Mouse (Mus musculus) R1 (cell line): ENCODE measurements at regions not wholly inside any gene's neighbourhood (a gene's known extent, or its start where the extent isn't known, plus 50 kb on each side); places are given as distances from the start of the nearest gene placed in this dataset.

Experiments
- DNase-seq: peaks from one replicate; pipeline ENCODE4 v3.0.0-alpha.2; 2018; ENCODE audit warnings: low read depth, low spot score

DNA sequence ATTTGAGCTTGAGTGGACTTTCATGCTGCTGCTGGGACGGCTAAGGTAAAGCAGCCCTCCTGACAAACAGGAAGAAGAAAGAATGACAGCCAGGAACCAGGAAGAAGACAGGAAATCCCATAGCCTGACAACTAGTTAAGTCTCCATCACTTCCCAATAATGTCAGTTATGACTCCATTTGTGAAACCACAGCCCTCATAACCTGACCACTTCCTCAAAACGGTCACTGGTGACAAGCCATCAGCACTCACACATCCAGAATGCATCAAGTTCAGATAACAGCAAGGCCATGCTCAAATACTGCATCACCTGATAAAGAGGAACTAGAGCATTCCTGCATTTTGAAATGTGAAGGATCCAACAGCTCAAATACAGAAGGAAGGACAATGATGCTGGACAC lies 288.3 kb downstream of the Zfp706 start:
- no peak for DNase-seq

DNA sequence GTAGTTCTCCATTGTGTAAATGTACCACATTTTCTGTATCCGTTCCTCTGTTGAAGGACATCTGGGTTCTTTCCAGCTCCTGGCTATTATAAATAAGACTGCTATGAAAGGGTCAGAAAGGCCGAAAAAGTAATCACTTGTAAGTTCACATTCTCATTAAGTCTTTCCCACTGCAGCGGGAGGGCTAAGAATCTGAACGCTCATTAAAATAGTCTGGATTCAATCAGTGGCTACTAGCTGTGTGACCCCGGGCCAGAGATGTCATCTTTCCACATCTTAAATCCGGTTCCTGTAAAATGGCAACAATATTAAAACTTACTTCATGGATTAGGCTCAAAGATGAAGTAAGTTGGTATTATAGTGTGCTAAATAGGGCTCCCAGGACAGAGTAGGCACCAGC lies 289.7 kb downstream of the Zfp706 start:
- no peak for DNase-seq

DNA sequence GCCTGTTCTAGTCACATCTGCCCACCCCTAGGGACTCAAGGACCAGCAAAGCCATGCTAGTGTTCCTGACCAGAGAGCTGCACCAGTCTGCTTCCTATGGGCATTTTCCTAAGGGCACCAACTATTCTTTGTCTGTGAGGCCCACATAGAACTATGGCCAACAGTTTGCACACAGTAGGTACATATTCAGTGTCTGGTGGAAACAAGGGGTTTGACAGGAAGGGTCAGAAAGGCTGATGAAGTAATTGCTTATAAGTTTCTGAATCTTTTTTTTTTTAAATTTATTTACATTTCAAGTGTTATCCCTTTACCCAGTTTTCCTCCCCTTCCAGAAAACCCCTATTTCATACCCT lies 290.9 kb downstream of the Zfp706 start:
- DNase-seq, result no peak

DNA sequence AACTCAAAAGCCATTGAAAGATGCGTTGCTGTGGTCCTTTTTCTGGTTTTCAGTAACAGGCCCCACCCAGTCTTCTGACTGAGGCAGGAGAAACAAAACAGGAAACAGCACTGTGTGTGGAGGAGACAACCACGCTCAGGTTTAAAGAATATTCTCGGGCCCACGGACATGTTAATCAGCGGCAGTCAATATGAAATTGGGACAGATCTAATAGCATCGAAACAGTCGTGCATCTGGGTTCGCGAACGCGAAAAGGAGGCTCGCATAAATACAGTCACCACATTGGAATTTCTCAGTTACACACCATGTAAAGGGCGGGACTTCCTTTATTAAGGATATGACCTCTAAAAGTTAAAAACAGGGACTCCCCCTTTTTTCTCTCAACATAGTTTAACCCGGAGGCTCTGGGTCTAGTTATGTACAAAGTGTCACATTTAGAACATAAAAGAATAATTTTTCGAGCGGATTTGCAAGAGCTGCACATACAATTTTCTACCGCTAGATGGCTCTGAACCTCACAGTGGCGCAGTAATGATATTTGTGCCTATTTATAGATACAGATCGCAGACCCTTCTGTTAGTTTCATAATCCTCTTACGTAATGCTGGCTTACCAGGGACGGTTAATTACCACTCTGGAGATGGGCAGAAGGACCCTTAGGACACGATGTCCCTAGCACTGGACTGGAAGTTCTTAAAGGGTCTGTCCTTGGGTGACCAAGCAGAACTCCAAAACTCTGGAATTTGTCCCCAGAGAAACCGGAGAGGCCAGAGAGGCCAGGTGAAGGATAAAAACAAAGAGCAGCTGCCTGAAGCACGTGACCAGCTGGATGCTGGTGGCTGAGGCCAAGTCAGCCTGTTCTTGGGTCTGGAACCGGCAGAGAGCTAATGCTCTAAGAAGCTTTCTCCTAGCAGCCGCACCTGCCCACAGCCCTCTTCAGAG lies 291.6 kb downstream of the Zfp706 start:
- DNase-seq, result peak; percentile 61

DNA sequence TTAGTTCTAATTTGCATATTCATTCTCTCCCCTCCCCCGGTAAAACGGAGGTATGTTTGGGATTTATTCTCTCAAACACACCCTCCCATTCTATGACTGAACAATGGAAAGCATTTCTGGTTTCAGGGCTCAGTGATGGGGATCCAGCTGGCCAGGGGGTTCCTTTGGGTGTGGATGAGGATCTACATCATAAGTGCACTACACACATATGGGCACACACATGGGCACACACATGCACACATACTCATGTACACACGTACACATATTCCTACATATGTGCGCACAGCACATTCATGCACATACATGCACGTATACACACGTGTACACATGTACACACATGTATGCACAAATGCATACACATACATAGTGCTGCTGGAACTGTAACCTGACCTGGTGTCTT lies 292.4 kb downstream of the Zfp706 start:
- DNase-seq, result no peak

DNA sequence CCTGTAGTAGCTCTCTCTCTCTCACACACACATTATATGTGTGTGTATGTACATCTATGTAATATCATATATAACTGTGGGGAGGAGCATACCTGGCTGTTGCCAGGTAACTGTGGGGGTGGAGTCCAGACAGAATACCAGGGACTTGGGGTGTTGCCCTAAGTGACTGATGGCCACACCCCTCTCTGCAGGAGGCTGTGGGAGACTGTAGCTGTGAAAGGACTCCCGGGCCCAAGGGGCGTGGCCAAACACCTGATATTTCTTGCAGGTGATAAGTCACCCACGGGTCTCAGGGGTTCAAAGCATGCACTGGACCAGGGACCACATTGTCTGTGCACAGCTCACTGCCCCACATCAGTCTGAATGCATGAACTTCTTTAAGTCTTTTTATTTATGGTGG lies 297.8 kb downstream of the Zfp706 start:
- peak; percentile 75 for DNase-seq

DNA sequence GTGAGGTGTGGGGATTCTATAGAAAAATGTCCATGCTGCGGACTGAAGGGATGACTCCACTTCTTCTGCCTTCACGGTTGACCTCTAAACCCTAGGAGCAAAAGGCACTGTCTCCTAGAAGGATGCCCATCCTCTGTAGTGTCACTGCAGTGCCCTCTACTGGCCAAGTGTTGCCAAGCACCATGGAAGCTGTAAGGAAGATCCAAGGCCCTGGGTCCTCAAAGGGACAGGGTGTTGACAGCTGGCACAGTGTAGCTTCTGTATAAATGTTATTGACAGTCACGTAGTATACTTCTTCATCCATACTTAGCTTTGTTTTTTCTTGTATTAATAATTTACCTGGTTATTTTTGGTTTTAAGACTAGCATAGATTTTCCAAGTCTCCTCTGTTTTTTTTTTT lies 299.1 kb downstream of the Zfp706 start:
- DNase-seq, result peak; percentile 81

DNA sequence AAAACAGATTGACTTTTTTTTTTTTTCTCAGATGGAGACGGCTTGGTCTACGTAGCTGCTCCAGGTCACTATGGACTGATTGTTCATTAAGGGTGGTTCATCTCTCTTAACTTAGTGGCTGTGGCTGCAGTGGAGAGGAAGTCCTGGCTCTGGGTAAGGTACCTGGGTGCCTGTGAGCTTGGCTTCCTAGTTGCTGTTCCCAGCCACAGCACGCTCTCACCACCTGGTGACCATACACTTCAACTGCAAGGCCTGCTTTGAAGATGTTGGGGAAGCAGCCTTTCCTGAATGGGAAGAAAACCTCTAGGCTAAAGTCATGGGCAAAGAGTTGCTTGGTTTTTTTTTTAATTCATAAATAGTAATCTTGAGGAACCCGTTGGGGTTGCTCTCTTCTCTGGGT lies 301.6 kb downstream of the Zfp706 start:
- DNase-seq, result peak; percentile 63

DNA sequence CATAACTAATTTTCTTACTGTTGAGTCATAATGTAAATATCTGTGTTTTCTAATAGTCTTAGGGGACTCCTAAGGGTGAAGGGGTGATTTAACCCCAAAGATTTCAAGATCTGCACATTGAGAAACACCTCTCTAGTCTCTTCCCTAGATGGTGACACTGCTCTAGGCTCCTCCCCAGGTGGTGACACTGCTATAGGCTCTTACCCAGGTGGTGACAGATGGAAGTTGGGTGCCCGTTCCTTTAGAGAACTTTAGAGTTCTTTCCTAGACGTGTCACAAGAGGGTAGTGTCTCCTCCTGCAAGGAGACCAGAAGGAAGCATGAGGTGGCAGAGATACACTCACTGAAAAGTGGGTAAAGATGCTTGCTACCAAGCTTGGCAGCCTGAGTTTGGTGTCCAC lies 302.2 kb downstream of the Zfp706 start:
- no peak for DNase-seq

DNA sequence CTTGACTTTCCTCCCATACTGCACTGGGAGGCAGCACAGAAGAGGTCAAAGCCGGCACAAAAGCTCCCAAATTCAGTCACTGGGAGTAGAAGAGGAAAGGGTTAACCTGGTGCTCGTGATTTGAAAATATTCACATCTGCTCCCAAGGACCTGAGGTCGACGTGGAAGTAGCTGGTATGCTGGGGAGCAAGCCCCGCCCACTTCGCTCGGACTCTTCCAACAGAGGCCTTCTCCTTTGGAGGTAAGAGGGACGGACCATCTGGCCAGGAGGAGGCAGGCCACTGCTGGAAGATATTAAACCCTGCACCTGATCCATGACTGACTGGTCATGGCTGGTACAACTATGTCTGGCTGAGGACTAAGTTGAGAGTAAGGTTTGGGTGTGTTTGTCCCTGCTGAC lies 305.7 kb downstream of the Zfp706 start:
- peak; percentile 75 for DNase-seq

DNA sequence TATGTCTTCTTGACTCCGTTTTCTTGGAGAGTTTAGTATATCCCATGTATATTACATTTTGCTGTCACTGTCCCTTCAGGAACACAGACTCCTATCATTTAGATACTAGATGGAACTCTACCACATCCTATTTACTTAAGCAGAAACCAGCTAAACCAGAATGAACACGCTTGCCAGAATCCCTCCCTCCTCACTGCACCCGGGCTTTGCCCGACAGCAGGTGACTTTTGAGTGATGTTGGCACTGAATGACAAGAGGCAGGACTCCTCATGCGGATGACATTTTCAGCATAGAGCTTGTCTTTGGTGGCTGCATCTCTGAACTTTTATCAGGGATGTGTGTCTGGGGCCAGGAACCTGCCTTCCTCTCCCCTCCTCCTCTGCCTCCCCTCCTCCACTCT lies 307.4 kb downstream of the Zfp706 start:
- no peak for DNase-seq

DNA sequence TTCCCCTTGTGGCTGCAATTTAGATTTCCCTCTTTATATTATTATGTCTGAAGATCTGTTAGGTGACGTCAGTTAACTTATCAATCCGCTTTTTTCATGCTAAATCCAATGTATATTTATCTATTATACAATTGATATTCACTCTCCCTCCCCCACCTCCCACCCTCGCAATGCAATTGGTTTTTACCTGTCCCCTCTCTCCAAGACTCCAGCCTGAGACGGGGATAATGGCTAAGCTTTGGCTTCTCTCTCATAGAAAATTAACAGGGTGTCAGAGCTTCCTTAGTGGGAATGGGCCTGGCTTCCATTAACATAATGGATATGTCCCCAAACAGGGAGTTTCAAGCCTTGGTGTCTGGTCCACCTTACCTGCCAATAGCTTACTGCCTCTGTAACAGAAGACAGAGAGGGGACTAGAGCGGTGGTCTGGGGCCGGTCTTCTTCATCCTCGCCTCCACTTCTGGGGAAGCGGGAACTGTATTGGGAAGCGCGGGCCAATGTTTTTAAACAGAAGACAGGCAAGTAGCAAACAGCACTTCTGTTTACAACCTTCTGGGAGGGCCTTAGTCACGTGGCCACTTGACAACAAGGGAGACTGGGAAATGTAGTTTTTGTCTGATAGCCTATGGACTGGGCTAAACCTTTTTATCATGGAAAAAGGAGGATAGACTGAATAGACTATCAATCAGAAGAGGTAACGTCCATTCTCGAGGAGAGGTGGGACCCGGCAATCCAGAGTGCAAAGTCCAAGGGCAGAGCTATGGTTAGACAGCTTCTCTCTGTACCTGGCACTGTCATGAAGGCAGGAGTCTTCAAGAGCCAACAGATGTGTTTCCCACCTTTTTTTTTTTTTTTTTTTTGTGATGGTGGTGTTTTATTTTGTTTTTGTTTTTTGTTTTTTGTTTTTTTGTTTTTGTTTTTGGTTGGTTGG lies 312.1 kb downstream of the Zfp706 start:
- DNase-seq, result peak; percentile 72

DNA sequence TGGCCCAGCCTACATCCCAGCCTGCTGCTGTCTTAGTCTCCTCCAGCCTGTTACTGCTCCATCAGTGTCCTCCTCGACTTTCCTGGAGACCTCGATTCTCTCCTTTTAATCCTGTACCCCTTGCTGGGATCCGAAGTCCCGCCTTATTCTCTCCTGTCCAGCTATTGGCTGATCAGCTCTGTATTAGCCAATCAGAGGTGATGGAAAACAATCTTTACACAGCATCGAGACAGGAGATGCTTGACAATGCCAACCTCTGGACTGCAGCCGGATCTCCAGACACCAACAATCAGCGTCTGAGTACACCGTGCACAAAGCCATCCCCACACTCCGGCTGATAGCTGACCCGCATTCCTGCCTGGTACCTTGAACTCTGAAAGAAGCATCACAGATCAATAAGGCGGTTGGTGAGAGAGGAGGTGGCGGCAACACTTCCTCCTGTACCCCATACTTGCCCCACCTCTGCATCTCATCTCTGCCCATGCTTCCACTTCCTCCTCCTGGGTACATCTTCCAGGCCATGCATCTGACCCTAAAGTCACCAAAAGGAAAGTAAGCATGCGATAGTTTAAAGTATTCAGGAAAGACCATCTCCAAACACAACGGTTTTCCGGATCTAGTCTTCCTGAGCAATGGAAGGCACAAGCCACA lies 316.4 kb downstream of the Zfp706 start:
- peak; percentile 56 for DNase-seq

DNA sequence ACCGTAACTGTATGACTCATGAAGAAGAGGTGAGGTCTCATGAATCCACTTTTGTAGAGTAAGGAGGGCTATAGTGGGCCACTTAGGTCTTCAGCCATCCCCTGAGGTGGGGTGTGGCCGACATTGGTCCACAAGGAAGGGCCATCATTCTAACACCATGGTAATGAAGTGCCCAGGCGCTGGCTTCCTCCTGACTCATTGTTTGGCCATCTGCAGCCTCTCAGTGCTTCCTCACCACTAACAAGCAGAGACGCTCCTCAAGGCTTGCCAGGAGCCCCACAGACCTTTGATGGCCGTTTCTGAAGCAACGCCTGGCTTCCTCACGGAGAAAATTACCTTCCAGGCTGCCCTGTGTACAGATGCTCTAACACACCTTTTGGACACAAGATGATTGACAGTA lies 317.7 kb downstream of the Zfp706 start:
- DNase-seq, result no peak

DNA sequence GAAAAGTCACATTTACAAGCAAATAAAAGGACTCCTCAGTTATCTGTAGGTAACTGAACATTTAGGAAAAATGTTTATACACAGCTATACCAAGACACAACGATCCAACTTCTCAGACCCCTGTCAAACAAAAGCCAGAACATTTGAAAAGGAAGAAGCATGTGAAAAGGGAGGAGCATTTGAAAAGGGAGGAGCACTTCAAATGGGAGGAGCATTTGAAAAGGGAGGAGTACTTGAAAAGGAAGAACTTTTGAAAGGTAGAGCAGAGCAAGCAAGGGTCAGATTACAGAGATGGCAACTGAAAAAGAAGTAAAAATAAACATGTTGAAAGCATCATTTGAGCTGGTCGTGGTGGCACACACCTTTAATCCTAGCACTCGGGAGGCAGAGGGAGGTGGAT lies 318.3 kb downstream of the Zfp706 start:
- DNase-seq, result peak; percentile 69

DNA sequence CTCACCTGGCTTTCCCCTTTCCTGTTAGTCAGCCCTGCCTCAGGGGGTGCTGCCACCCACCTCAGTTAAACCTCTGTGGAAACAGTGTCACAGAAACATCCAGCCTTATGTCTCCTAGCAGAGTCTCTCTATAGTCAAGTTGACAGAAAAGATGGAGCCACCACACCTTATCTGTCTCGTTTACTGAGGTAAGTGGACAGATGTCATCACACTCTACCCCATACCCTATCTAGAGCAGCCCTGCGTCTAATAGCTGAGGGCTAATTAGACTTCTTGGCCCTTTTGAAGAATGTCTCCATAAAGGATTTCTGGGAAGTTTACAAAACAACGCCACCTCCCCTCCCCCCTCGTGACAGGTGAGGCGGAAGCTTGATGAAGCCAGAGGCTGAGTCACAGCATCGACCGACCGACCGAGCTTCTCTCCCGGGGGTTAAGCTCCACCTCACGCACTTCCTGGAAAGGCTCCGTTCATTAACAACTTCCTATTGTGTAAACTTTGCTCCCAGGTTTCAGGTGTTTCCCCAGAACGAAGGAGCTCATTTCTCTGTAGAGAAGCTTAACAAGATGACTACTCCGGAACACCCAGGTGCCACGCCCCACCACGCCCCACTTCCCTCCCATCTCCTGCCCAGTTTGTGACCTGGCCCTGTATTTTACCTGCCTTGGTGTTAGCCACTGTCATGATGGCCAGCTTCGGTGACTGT lies 319.4 kb downstream of the Zfp706 start:
- peak; percentile 81 for DNase-seq

DNA sequence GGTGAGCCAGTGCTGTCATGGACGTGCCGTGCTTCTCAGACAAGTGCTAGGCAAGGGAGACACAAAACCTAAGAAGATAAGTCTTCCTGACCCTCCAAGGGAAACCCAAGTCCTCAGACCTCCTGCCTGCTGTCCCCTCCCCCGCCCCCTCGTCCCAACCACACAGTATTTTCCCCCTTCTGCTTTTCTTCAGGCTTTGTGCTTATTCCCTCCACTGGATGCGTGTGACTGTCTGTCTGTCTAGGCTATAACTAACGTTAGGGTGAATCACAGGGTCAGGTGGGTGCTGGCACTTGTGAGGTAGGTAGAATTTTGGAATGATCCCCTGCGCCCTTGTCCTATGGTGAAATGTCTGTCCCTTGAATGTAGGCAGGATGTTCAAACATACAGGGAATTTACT lies 322.9 kb downstream of the Zfp706 start:
- DNase-seq, result no peak

DNA sequence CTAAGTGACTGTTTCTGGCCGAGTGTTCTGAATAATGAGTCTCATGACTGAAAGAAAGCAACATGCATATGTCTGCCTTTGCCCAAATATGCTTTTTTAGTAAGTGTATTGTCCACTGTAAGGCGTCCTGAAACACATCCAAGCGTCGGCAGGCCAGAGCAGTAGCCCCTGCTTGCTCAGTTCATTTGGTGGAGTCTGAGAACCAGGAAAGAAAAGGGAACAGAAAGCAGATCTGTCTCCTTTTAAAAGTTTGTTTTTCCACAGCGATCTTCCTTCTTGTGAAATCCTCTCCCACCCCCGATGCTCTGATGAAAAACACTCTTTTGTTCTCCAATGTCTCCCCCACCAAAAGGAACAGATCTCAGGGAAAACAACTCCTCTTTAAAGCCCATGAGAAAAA lies 324.7 kb downstream of the Zfp706 start:
- DNase-seq, result no peak

DNA sequence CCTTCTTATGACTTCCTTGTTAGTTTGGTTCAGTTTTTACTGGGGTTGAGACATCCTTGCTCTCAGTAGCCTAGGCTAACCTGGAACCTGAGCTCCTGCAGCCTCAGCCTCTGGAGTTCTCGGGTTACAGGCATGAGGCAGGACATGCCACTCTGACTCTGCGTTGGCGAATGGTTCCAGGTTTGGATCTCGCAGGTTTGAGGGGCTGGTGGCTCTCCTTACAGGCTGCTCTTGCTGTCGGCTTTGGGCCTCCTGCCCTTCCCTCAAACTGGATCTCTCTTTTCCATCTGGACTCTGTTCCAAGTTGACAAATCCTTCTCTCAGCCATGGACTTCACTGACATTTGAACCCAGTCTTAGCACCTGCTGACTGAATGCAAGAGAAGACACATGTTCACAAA lies 325.4 kb downstream of the Zfp706 start:
- DNase-seq, result no peak

DNA sequence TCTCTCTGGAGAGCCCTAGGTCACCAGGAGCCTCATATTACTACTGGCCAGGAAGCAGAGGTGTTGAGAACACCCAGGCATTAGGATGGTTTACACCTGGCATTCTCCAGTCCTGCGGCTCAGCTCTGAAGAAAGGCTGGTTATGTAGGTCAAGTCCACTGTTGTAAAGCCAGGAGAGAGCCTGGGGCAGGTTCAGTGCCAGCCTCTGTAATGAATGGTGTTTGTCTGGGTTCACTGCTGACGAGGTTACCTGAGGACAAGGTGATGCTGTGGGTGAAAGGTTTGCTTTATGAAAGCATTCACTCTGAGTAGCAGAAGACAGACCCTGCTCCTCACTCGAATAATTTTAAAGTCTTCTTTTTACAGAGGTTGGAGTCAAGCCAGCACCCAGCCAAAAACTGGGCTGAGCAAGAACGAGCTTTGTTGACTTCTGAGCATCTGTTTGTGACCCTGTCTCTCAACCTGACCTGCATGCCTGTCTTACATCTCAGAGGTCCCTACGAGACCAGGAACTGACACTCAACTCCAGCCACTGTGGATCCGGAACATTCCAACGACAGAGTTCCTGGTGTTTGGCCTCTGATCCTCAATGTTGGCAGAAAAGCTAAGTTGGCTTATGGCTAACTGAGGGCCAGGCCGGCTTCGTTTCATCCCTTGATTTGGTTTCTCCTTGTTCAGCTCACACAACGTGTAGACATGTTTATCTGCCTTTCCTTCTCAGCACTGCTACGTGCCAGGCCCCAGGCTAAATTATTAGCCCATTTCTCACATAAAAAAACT lies 327.0 kb downstream of the Zfp706 start:
- DNase-seq, result no peak

DNA sequence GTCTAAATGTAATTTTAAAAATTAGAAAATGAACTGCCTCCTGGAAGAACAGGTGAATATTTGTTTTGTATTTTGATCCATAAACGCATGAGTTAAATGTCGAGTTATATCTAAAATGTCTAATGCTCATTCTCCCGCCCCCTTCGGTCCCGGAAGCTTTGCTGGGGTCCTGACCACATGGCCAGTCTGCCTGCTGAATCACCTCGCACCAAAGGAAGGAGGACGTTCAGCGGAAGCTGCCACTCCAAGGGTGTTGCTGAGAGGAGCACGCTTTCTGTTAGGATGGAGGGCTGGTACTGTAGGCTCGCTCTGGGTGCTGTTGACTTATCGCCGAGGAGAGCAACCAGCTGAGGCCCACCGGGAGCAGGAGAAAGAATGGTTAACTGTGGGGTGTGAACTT lies 328.0 kb downstream of the Zfp706 start:
- no peak for DNase-seq
